Mouse (Mus musculus) heart, adult 8-10 months (tissue): Measurements from ENCODE around the gene A730061H03Rik. TPM values are rescaled to one million over a fixed set of nuclear protein-coding genes. Genes with fewer than 3 reads are reported as not detected.

Experiments
- total RNA-seq, 4 experiments: library from RNA; stranded (reverse); gene quantifications; 2 replicates each; pipeline ENCODE4 v1.2.4; 2022

Gene A730061H03Rik
- total RNA-seq, 4 experiments from 2014 or later, result not detected

Other genes with a start within 250 kb of the A730061H03Rik start
- gene Dhrs4, start 81.6 kb downstream of the A730061H03Rik start, total RNA-seq, result 100 to 1,000 TPM; 132 to 160 (median 146) TPM
- gene Carmil3, start 69.8 kb downstream of the A730061H03Rik start, total RNA-seq, result 1 to 10 TPM; 2.4 to 3.6 (median 2.4) TPM
- gene Cpne6, start 50.0 kb downstream of the A730061H03Rik start, total RNA-seq, result under 1 TPM in 1 of 4 experiments, not detected in 3; 0.12 TPM
- not detected for gene Nrl, start 35.4 kb downstream of the A730061H03Rik start, total RNA-seq
- gene Pck2, start 20.1 kb downstream of the A730061H03Rik start, total RNA-seq, result 10 to 100 TPM in 2 of 4 experiments, 1 to 10 TPM in 2; 6.6 to 12.5 (median 9.3) TPM
- 100 to 1,000 TPM; 161 to 180 (median 166) TPM for gene Dcaf11, start 400 bp downstream of the A730061H03Rik start, total RNA-seq
- gene Fitm1, start 15.2 kb upstream of the A730061H03Rik start, total RNA-seq, result 100 to 1,000 TPM; 165 to 203 (median 175) TPM
- gene Psme1, start 17.7 kb upstream of the A730061H03Rik start, total RNA-seq, result 100 to 1,000 TPM; 273 to 297 (median 284) TPM
- 10 to 100 TPM; 65.0 to 75.0 (median 68.2) TPM for gene Emc9, start 24.9 kb upstream of the A730061H03Rik start, total RNA-seq
- 100 to 1,000 TPM in 3 of 4 experiments, 10 to 100 TPM in 1; 92.6 to 112 (median 108) TPM for gene Psme2, start 30.7 kb upstream of the A730061H03Rik start, total RNA-seq
- gene Rnf31, start 31.3 kb upstream of the A730061H03Rik start, total RNA-seq, result 10 to 100 TPM; 23.9 to 29.1 (median 26.9) TPM
- 1 to 10 TPM; 7.2 to 8.9 (median 8.4) TPM for gene Irf9, start 43.2 kb upstream of the A730061H03Rik start, total RNA-seq
- 1 to 10 TPM in 1 of 4 experiments, under 1 TPM in 3; 0.53 to 1.4 (median 0.67) TPM for gene Rec8, start 57.6 kb upstream of the A730061H03Rik start, total RNA-seq
- 10 to 100 TPM; 58.2 to 75.2 (median 71.6) TPM for gene Ipo4, start 75.6 kb upstream of the A730061H03Rik start, total RNA-seq
- 1 to 10 TPM; 1.6 to 3.3 (median 2.6) TPM for gene Gm49378, start 77.5 kb upstream of the A730061H03Rik start, total RNA-seq
- gene Tm9sf1, start 83.4 kb upstream of the A730061H03Rik start, total RNA-seq, result 10 to 100 TPM; 38.9 to 44.2 (median 40.8) TPM
- under 1 TPM; 0.44 to 0.88 (median 0.52) TPM for gene Tssk4, start 89.8 kb upstream of the A730061H03Rik start, total RNA-seq
- gene Mdp1, start 100.1 kb upstream of the A730061H03Rik start, total RNA-seq, result 10 to 100 TPM; 46.2 to 64.1 (median 52.7) TPM
- gene Gmpr2, start 111.5 kb upstream of the A730061H03Rik start, total RNA-seq, result 10 to 100 TPM in 1 of 4 experiments, 1 to 10 TPM in 3; 7.8 to 11.2 (median 8.9) TPM
- gene Nedd8, start 111.7 kb upstream of the A730061H03Rik start, total RNA-seq, result 100 to 1,000 TPM; 245 to 279 (median 255) TPM
- 10 to 100 TPM; 11.1 to 15.2 (median 13.3) TPM for gene Tinf2, start 121.4 kb upstream of the A730061H03Rik start, total RNA-seq
- gene Tgm1, start 153.5 kb upstream of the A730061H03Rik start, total RNA-seq, result under 1 TPM; 0.16 to 0.43 (median 0.27) TPM
- 10 to 100 TPM; 13.3 to 14.6 (median 14.5) TPM for gene Rabggta, start 161.9 kb upstream of the A730061H03Rik start, total RNA-seq
- gene Dhrs1, start 185.3 kb upstream of the A730061H03Rik start, total RNA-seq, result 10 to 100 TPM; 38.3 to 46.8 (median 43.2) TPM
- 10 to 100 TPM in 3 of 4 experiments, 1 to 10 TPM in 1; 9.6 to 13.2 (median 11.0) TPM for gene Nop9, start 185.3 kb upstream of the A730061H03Rik start, total RNA-seq
- gene Cideb, start 198.1 kb upstream of the A730061H03Rik start, total RNA-seq, result 1 to 10 TPM in 3 of 4 experiments, under 1 TPM in 1; 0.95 to 1.9 (median 1.4) TPM
- gene Ltb4r2, start 201.0 kb upstream of the A730061H03Rik start, total RNA-seq, result under 1 TPM; 0.06 to 0.19 (median 0.13) TPM
- under 1 TPM in 3 of 4 experiments, not detected in 1; 0.19 to 0.49 (median 0.26) TPM for gene Ltb4r1, start 205.6 kb upstream of the A730061H03Rik start, total RNA-seq
- gene Adcy4, start 223.7 kb upstream of the A730061H03Rik start, total RNA-seq, result 10 to 100 TPM; 13.0 to 22.0 (median 16.4) TPM
- gene Ripk3, start 228.5 kb upstream of the A730061H03Rik start, total RNA-seq, result 1 to 10 TPM; 2.2 to 6.2 (median 3.4) TPM